Mouse (Mus musculus): ENCODE results near the gene Cux1.

DNA sequence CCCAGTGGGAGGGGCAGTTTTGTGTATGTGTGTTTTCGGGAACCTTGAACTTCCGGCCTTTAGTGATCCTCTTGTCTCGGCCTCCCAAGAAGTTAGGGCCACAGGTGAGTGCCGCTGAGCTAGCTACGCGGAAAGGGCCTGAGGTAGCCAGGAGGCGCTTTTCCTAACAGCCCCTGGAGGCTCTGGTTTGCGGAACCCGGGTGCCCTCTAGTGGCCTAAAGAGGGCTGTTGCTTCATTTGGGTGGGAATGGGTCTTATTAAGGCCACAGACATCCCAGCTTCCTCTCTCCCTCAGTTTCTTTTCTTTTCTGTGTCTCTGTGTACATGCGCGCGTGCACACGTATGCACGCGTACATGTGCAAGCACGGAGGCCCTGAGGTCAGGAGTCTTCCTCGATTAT is 314.4 kb downstream of the Cux1 start:
- TF ChIP-seq CTCF (IDR thresholded peaks at IDR 0.05; ENCODE audit: insufficient read depth, low read depth, low read length) (peak; percentile 84), POLR2A (IDR thresholded peaks at IDR 0.05; ENCODE audit: insufficient read depth, low read depth, low read length) (no peak)

Measured in olfactory bulb, adult 2 months (tissue).